Mouse (Mus musculus) E14TG2a.4 (cell line): ENCODE measurements around the gene Plek.

ENCODE experiments used
- CTCF ChIP-seq: conservative IDR thresholded peaks from 2 replicates; pipeline ENCODE4 v1.5.1; 2014; ENCODE audit warnings: low read length
- NANOG ChIP-seq: IDR thresholded peaks from 2 replicates; pipeline ENCODE4 v1.6.1; 2014; ENCODE audit warnings: borderline replicate concordance, low read length, mixed read lengths
- POU5F1 ChIP-seq: IDR thresholded peaks from 2 replicates; pipeline ENCODE4 v1.6.1; 2014; ENCODE audit warnings: low read length, borderline replicate concordance

GRCm38 (mm10) chr11:17002739-17003373 is 49.3 kb downstream of the Plek start:
- no peak for TF ChIP-seq CTCF
- no peak for TF ChIP-seq POU5F1
- TF ChIP-seq NANOG = no peak
